Mouse (Mus musculus): ENCODE results near the gene Foxo3. TPM values are rescaled to one million over a fixed set of nuclear protein-coding genes. Genes with fewer than 3 reads are reported as not detected.

Gene Foxo3
- polyA plus RNA-seq, 2 experiments = 10.8 to 16.6 TPM

DNA sequence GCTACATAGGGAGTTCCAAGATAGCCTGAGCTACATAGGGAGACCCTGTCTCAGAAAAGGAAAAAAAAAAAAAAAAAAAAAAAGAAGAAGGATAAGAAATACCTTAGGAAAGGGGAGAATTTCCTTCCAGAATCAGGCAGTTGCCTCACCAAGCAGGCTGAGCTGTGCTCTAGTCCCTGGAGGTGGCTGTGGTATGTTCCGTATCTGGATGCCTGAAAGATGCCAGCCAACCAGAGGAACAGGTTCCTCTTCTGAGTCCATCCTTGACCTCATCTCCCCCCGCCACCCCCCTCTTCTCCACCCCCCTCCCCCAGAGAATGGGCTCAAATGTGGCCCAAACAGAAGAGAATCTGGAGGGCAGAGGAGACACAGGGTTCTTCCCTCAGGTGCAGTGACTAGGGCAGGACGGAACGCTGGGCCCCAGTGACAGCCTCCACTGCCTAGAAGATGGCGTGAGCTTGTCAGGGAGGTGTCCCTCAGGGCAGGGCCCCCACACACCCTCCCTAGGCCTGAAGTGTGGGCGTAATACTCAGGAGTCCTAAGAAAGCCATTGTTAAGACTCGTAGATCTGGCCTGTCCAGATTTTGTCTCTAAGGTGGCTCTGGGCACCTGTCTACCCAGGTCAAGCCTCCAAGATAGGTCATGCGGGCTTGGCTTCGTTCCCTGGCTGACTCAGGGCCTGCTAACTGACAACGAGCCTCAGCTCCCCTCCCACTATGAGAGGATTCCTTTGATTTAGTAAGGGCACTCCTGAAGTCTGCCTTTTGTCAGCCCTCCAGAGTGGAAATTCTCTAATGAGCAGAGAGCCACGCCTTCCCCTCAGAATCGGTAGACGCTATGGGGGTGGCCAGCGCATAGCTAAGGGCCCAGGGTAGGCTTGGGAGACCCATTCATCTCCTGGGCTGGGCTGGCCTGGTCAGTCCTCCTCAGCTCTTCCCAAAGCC, 141.5 kb downstream of the Foxo3 start:
- no peaks in the 10 kb centered on the region for H3K36me3 ChIP-seq (ENCODE audit: control insufficient read depth, insufficient read depth, low read length)
- H3K4me3 ChIP-seq (replicated peaks; ENCODE audit: low read length) = no peak overlapping the region
- H3K9ac ChIP-seq (ENCODE audit: low read depth, low read length, severe bottlenecking) = no peak overlapping the region
- no peaks in the 10 kb centered on the region for H3K9me3 ChIP-seq (ENCODE audit: control insufficient read depth, low read length)
- no peaks in the 10 kb centered on the region for H3K27me3 ChIP-seq (ENCODE audit: control insufficient read depth, insufficient read depth, low read length)
- DNase-seq (ENCODE audit: low spot score) (no peak), ATAC-seq (ENCODE audit: low FRiP score, low read depth) (no peak)
- no peak overlapping the region for H3K27ac ChIP-seq (replicated peaks; ENCODE audit: low read depth, low read length)
- TF ChIP-seq POLR2A (IDR thresholded peaks at IDR 0.05; ENCODE audit: borderline replicate concordance, extremely low read depth, insufficient read depth, insufficient read length) = no peak
- no peaks in the 10 kb centered on the region for H3K4me1 ChIP-seq (ENCODE audit: control insufficient read depth, insufficient read depth, low read length)
- no peak overlapping the region for H3K4me2 ChIP-seq (replicated peaks; ENCODE audit: low read depth, low read length, severe bottlenecking)
- WGBS = 67% methylated on average over 14 of the region's 14 CpGs

Other genes starting within 250 kb of the Foxo3 start
- gene Afg1l, start 201.8 kb upstream of the Foxo3 start, polyA plus RNA-seq (2012; rRNA removed) = 4.6 and 5.7 TPM in 2 replicates
- gene Afg1l, start 201.8 kb upstream of the Foxo3 start, polyA plus RNA-seq (2014; fragmentation: Nextera tagmentation; extraction: Ambion mirVana) = 5.0 and 5.3 TPM in 2 replicates
- gene Snx3, start 225.3 kb upstream of the Foxo3 start, polyA plus RNA-seq (2012; rRNA removed) = 303 and 383 TPM in 2 replicates
- gene Snx3, start 225.3 kb upstream of the Foxo3 start, polyA plus RNA-seq (2014; fragmentation: Nextera tagmentation; extraction: Ambion mirVana) = 311 and 312 TPM in 2 replicates

Data from limb, embryonic 14.5 days (tissue).